Mouse (Mus musculus): ENCODE measurements around the gene Isy1. TPM values are rescaled to one million over a fixed set of nuclear protein-coding genes. Genes with fewer than 3 reads are reported as not detected.

Isy1 gene
- polyA plus RNA-seq, 1 experiment from 2014 or later, result 53.7 TPM

- peaks cover 9% of the 10 kb centered on the region for H3K36me3 ChIP-seq
- ATAC-seq (ENCODE audit: low FRiP score, low read depth), result no peak
- peak overlapping the region; percentile 74; the same call in 1 of the 2 replicates for H3K4me3 ChIP-seq
- no peak overlapping the region for H3K27ac ChIP-seq
- 92% methylated on average over 6 of the region's 6 CpGs for WGBS
- 0 out of 2 replicates have a peak overlapping the region, but pooled peaks have one; percentile 89 for H3K9ac ChIP-seq
- no peaks in the 10 kb centered on the region for H3K27me3 ChIP-seq
- peaks cover 26% of the 10 kb centered on the region for H3K4me1 ChIP-seq
- H3K4me2 ChIP-seq (replicated peaks), result peak overlapping the region; percentile 95
- H3K9me3 ChIP-seq, result no peaks in the 10 kb centered on the region
These were observed 28.9 kb downstream of the Isy1 start for GRCm38 (mm10) chr6:87809651-87810161.

- Histone ChIP-seq H3K4me1 (peaks cover 26% of the 10 kb centered on the region), H3K36me3 (peaks cover 5% of the 10 kb centered on the region), H3K27ac (no peak overlapping the region), H3K4me2 (replicated peaks) (peak overlapping the region; percentile 95; the same call in 1 of the 2 replicates), H3K9me3 (no peaks in the 10 kb centered on the region), H3K9ac (no peak overlapping the region), H3K4me3 (no peak overlapping the region), H3K27me3 (no peaks in the 10 kb centered on the region)
- 90% methylated on average over 2 of the region's 2 CpGs for WGBS
- no peak for ATAC-seq (ENCODE audit: low FRiP score, low read depth)
These were observed 29.5 kb downstream of the Isy1 start for GRCm38 (mm10) chr6:87809144-87809543.

- Histone ChIP-seq H3K27ac (no peak overlapping the region), H3K9ac (no peak overlapping the region)
These were observed 30.1 kb downstream of the Isy1 start for GRCm38 (mm10) chr6:87808521-87808920.

GRCm38 (mm10) chr6:87807735-87808440, 30.7 kb downstream of the Isy1 start:
- Histone ChIP-seq H3K9ac (no peak overlapping the region), H3K27ac (no peak overlapping the region), H3K27me3 (no peaks in the 10 kb centered on the region), H3K4me1 (peaks cover 26% of the 10 kb centered on the region), H3K4me2 (replicated peaks) (no peak overlapping the region), H3K36me3 (no peaks in the 10 kb centered on the region; the same call in 1 of the 2 replicates), H3K9me3 (no peaks in the 10 kb centered on the region), H3K4me3 (no peak overlapping the region)
- WGBS, result 86% methylated on average over 4 of the region's 4 CpGs
- ATAC-seq (ENCODE audit: low FRiP score, low read depth), result no peak

More at GRCm38 (mm10) chr6:87808521-87808920, 30.1 kb downstream of the Isy1 start:
- 68% methylated on average over 3 of the region's 3 CpGs for WGBS
- Histone ChIP-seq H3K4me2 (replicated peaks) (no peak overlapping the region), H3K27me3 (no peaks in the 10 kb centered on the region), H3K36me3 (peaks cover 2% of the 10 kb centered on the region), H3K9me3 (no peaks in the 10 kb centered on the region), H3K4me1 (peaks cover 26% of the 10 kb centered on the region), H3K4me3 (no peak overlapping the region)
- ATAC-seq (ENCODE audit: low FRiP score, low read depth), result no peak

- Histone ChIP-seq H3K4me2 (replicated peaks) (no peak overlapping the region), H3K9ac (no peak overlapping the region), H3K36me3 (no peaks in the 10 kb centered on the region; the same call in 1 of the 2 replicates), H3K4me3 (no peak overlapping the region), H3K9me3 (no peaks in the 10 kb centered on the region), H3K4me1 (peaks cover 18% of the 10 kb centered on the region), H3K27ac (no peak overlapping the region), H3K27me3 (no peaks in the 10 kb centered on the region)
- no peak for ATAC-seq (ENCODE audit: low FRiP score, low read depth)
- 51% methylated on average over 2 of the region's 2 CpGs for WGBS
These were observed 31.7 kb downstream of the Isy1 start for GRCm38 (mm10) chr6:87806857-87807256.

GRCm38 (mm10) chr6:87806028-87806427, 32.6 kb downstream of the Isy1 start:
- no peak overlapping the region for H3K4me3 ChIP-seq
- H3K9me3 ChIP-seq, result no peaks in the 10 kb centered on the region
- WGBS, result 74% methylated on average over 2 of the region's 2 CpGs
- H3K4me1 ChIP-seq, result peaks cover 18% of the 10 kb centered on the region
- no peak overlapping the region for H3K9ac ChIP-seq
- H3K4me2 ChIP-seq (replicated peaks), result no peak overlapping the region
- H3K27me3 ChIP-seq, result no peaks in the 10 kb centered on the region
- H3K36me3 ChIP-seq, result no peaks in the 10 kb centered on the region; the same call in 1 of the 2 replicates
- H3K27ac ChIP-seq, result no peak overlapping the region
- no peak for ATAC-seq (ENCODE audit: low FRiP score, low read depth)

GRCm38 (mm10) chr6:87805448-87805847, 33.1 kb downstream of the Isy1 start:
- Histone ChIP-seq H3K4me3 (no peak overlapping the region), H3K4me1 (peaks cover 14% of the 10 kb centered on the region), H3K27me3 (no peaks in the 10 kb centered on the region), H3K4me2 (replicated peaks) (no peak overlapping the region), H3K27ac (no peak overlapping the region), H3K9ac (no peak overlapping the region), H3K9me3 (no peaks in the 10 kb centered on the region), H3K36me3 (no peaks in the 10 kb centered on the region; the same call in 1 of the 2 replicates)
- WGBS, result 86% methylated on average over 7 of the region's 7 CpGs
- no peak for ATAC-seq (ENCODE audit: low FRiP score, low read depth)

- no peak overlapping the region for H3K9ac ChIP-seq
- H3K4me3 ChIP-seq, result no peak overlapping the region
- no peak overlapping the region for H3K4me2 ChIP-seq (replicated peaks)
- ATAC-seq (ENCODE audit: low FRiP score, low read depth), result no peak
- no peaks in the 10 kb centered on the region for H3K9me3 ChIP-seq
- H3K36me3 ChIP-seq, result no peaks in the 10 kb centered on the region; the same call in 1 of the 2 replicates
- H3K27ac ChIP-seq, result no peak overlapping the region
- peaks cover 9% of the 10 kb centered on the region for H3K4me1 ChIP-seq
- H3K27me3 ChIP-seq, result no peaks in the 10 kb centered on the region
- whole genome bisulfite sequencing, result 74% methylated on average over 7 of the region's 7 CpGs
These were observed 33.7 kb downstream of the Isy1 start for GRCm38 (mm10) chr6:87804886-87805285.

GRCm38 (mm10) chr6:87804036-87804435, 34.6 kb downstream of the Isy1 start:
- H3K36me3 ChIP-seq, result peaks cover 1% of the 10 kb centered on the region; the same call in 1 of the 2 replicates
- no peak overlapping the region for H3K4me3 ChIP-seq
- no peaks in the 10 kb centered on the region for H3K27me3 ChIP-seq
- 90% methylated on average over 1 of the region's 1 CpGs for WGBS
- no peak for ATAC-seq (ENCODE audit: low FRiP score, low read depth)
- 0 out of 2 replicates have a peak, but pooled peaks cover 4% of the 10 kb centered on the region for H3K4me1 ChIP-seq
- no peak overlapping the region for H3K27ac ChIP-seq
- no peaks in the 10 kb centered on the region for H3K9me3 ChIP-seq
- no peak overlapping the region for H3K4me2 ChIP-seq (replicated peaks)
- no peak overlapping the region for H3K9ac ChIP-seq

GRCm38 (mm10) chr6:87802462-87802861, 36.1 kb downstream of the Isy1 start:
- Histone ChIP-seq H3K9me3 (no peaks in the 10 kb centered on the region), H3K36me3 (peaks cover 6% of the 10 kb centered on the region; the same call in 1 of the 2 replicates), H3K9ac (no peak overlapping the region), H3K27me3 (no peaks in the 10 kb centered on the region), H3K4me3 (no peak overlapping the region), H3K4me2 (replicated peaks) (no peak overlapping the region), H3K27ac (no peak overlapping the region), H3K4me1 (peaks cover 10% of the 10 kb centered on the region)
- 86% methylated on average over 5 of the region's 7 CpGs for WGBS
- no peak for ATAC-seq (ENCODE audit: low FRiP score, low read depth)

- Histone ChIP-seq H3K4me1 (peaks cover 9% of the 10 kb centered on the region), H3K27ac (no peak overlapping the region), H3K4me2 (replicated peaks) (no peak overlapping the region), H3K36me3 (peaks cover 6% of the 10 kb centered on the region; the same call in 1 of the 2 replicates), H3K27me3 (no peaks in the 10 kb centered on the region), H3K4me3 (no peak overlapping the region), H3K9ac (no peak overlapping the region), H3K9me3 (no peaks in the 10 kb centered on the region)
- WGBS, result 92% methylated on average over 6 of the region's 6 CpGs
- no peak for ATAC-seq (ENCODE audit: low FRiP score, low read depth)
These were observed 39.0 kb downstream of the Isy1 start for GRCm38 (mm10) chr6:87799576-87799975.

- H3K4me1 ChIP-seq, result peaks cover 9% of the 10 kb centered on the region
These were observed 41.3 kb downstream of the Isy1 start for GRCm38 (mm10) chr6:87797321-87797720.

More at GRCm38 (mm10) chr6:87797321-87797720, 41.3 kb downstream of the Isy1 start:
- Histone ChIP-seq H3K9me3 (no peaks in the 10 kb centered on the region), H3K27me3 (no peaks in the 10 kb centered on the region), H3K4me3 (no peak overlapping the region), H3K9ac (no peak overlapping the region), H3K36me3 (peaks cover 20% of the 10 kb centered on the region), H3K27ac (no peak overlapping the region), H3K4me2 (replicated peaks) (no peak overlapping the region)
- WGBS, result 11% methylated on average over 2 of the region's 2 CpGs
- ATAC-seq (ENCODE audit: low FRiP score, low read depth), result no peak

Data from limb, embryonic 13.5 days (tissue).